Mouse (Mus musculus): ENCODE measurements around the gene Mag. TPM values are rescaled to one million over a fixed set of nuclear protein-coding genes. Genes with fewer than 3 reads are reported as not detected.

Mag gene
- polyA plus RNA-seq, 1 experiment: 1.2 TPM

DNA sequence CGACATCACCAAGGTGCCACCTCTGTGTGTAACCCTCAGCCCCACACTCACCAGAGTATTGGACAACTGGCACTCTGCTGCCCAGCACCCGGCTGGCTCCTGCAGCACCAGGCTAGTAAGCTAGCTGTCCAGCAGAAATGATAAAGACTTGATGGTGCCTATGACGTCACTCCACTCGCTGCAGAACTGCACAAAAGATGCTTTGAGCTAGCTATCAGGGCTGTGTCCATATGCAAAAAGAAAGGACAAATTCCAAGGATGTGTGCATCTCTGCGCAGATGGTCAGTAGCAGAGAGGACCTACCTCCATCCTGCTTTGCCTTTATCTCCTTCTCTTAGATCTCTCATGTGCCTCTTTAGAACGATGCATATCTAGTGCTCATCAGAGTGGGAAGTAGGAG is 58.6 kb downstream of the Mag start, which contains the start of gene Ffar3:
TSS of gene Ffar3 (minus strand) at position 101 of the 400 bp plus-strand sequence.
- Histone ChIP-seq H3K9me3 (no peaks in the 10 kb centered on the region), H3K4me3 (replicated peaks) (no peak within 1 kb of the TSS), H3K4me1 (peaks cover 83% of the 10 kb centered on the region), H3K27me3 (replicated peaks) (peaks cover 13% of the 10 kb centered on the region), H3K36me3 (replicated peaks; ENCODE audit: low read length) (peaks cover 2% of the 10 kb centered on the region)
- TF ChIP-seq GATA1 (IDR thresholded peaks at IDR 0.05; ENCODE audit: borderline replicate concordance, low read length): no peak
- no peak for TF ChIP-seq FLI1 (IDR thresholded peaks at IDR 0.05; ENCODE audit: low read length)

DNA sequence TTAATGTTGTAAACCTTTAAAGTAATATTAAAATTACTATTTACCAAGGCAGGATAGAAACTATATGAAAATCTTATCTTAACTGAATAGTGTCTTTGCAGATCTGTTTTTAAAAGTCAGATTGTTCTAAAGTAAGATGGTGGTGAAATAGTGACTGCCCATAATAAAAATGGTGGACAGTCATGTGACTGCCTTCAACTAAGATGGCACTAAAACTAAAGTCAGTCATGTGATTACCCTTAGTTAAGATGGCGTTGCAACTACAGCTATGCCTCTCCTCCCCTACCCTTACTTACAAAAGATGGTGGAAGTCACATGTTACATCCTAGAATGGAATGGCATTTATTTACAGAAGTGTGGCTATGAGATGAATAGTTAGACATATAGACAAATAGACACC is 63.3 kb downstream of the Mag start:
- peaks cover 50% of the 10 kb centered on the region for H3K4me1 ChIP-seq
- TF ChIP-seq GATA1 (IDR thresholded peaks at IDR 0.05; ENCODE audit: borderline replicate concordance, low read length) (no peak), FLI1 (IDR thresholded peaks at IDR 0.05; ENCODE audit: low read length) (no peak)

More for the DNA sequence above, 63.3 kb downstream of the Mag start:
- no peak overlapping the region for H3K4me3 ChIP-seq (replicated peaks)
- no peaks in the 10 kb centered on the region for H3K36me3 ChIP-seq (replicated peaks; ENCODE audit: low read length)
- H3K27me3 ChIP-seq (replicated peaks): peaks cover 13% of the 10 kb centered on the region
- no peaks in the 10 kb centered on the region for H3K9me3 ChIP-seq

Other genes with a start within 250 kb of the Mag start
- 2.3 and 13.7 TPM in 2 replicates for gene Haus5, start 249.9 kb downstream of the Mag start, polyA plus RNA-seq (2012; ENCODE audit: insufficient read depth, low replicate concordance)
- gene Pmis2, start 243.3 kb downstream of the Mag start, polyA plus RNA-seq (2012; ENCODE audit: insufficient read depth, low replicate concordance): not detected in 2 replicates
- not detected in 2 replicates for gene 2200002J24Rik, start 215.9 kb downstream of the Mag start, polyA plus RNA-seq (2012; ENCODE audit: insufficient read depth, low replicate concordance)
- 0.10 TPM in 1 of 2 replicates, not detected in the other for gene Atp4a, start 202.7 kb downstream of the Mag start, polyA plus RNA-seq (2012; ENCODE audit: insufficient read depth, low replicate concordance)
- 25.4 and 46.3 TPM in 2 replicates for gene Tmem147, start 185.3 kb downstream of the Mag start, polyA plus RNA-seq (2012; ENCODE audit: insufficient read depth, low replicate concordance)
- not detected in 2 replicates for gene Gapdhs, start 171.2 kb downstream of the Mag start, polyA plus RNA-seq (2012; ENCODE audit: insufficient read depth, low replicate concordance)
- gene Sbsn, start 163.4 kb downstream of the Mag start, polyA plus RNA-seq (2012; ENCODE audit: insufficient read depth, low replicate concordance): 0.21 TPM in 1 of 2 replicates, not detected in the other
- not detected in 2 replicates for gene Dmkn, start 151.1 kb downstream of the Mag start, polyA plus RNA-seq (2012; ENCODE audit: insufficient read depth, low replicate concordance)
- gene Krtdap, start 127.0 kb downstream of the Mag start, polyA plus RNA-seq (2012; ENCODE audit: insufficient read depth, low replicate concordance): not detected in 2 replicates
- 5.8 and 8.9 TPM in 2 replicates for gene Ffar2, start 91.1 kb downstream of the Mag start, polyA plus RNA-seq (2012; ENCODE audit: insufficient read depth, low replicate concordance)
- not detected in 2 replicates for gene Ffar3, start 58.7 kb downstream of the Mag start, polyA plus RNA-seq (2012; ENCODE audit: insufficient read depth, low replicate concordance)
- gene Ffar1, start 53.3 kb downstream of the Mag start, polyA plus RNA-seq (2012; ENCODE audit: insufficient read depth, low replicate concordance): 0.16 TPM in 1 of 2 replicates, not detected in the other
- gene Cd22, start 34.5 kb downstream of the Mag start, polyA plus RNA-seq (2012; ENCODE audit: insufficient read depth, low replicate concordance): 0.03 TPM in 1 of 2 replicates, not detected in the other
- gene Hamp2, start 9.8 kb upstream of the Mag start, polyA plus RNA-seq (2012; ENCODE audit: insufficient read depth, low replicate concordance): not detected in 2 replicates
- gene Hamp, start 29.2 kb upstream of the Mag start, polyA plus RNA-seq (2012; ENCODE audit: insufficient read depth, low replicate concordance): not detected in 2 replicates
- 122 and 127 TPM in 2 replicates for gene Usf2, start 41.9 kb upstream of the Mag start, polyA plus RNA-seq (2012; ENCODE audit: insufficient read depth, low replicate concordance)
- 2.1 TPM in 1 of 2 replicates, not detected in the other for gene Lsr, start 58.6 kb upstream of the Mag start, polyA plus RNA-seq (2012; ENCODE audit: insufficient read depth, low replicate concordance)
- gene Fam187b, start 58.9 kb upstream of the Mag start, polyA plus RNA-seq (2012; ENCODE audit: insufficient read depth, low replicate concordance): not detected in 2 replicates
- 2,043 and 2,688 TPM in 2 replicates for gene Fxyd5, start 127.6 kb upstream of the Mag start, polyA plus RNA-seq (2012; ENCODE audit: insufficient read depth, low replicate concordance)
- gene Fxyd7, start 136.6 kb upstream of the Mag start, polyA plus RNA-seq (2012; ENCODE audit: insufficient read depth, low replicate concordance): 1.0 TPM in 1 of 2 replicates, not detected in the other
- gene Fxyd1, start 142.3 kb upstream of the Mag start, polyA plus RNA-seq (2012; ENCODE audit: insufficient read depth, low replicate concordance): not detected in 2 replicates
- gene Lgi4, start 144.5 kb upstream of the Mag start, polyA plus RNA-seq (2012; ENCODE audit: insufficient read depth, low replicate concordance): 0.23 and 0.67 TPM in 2 replicates
- not detected in 2 replicates for gene Fxyd3, start 161.8 kb upstream of the Mag start, polyA plus RNA-seq (2012; ENCODE audit: insufficient read depth, low replicate concordance)
- gene Hpn, start 200.4 kb upstream of the Mag start, polyA plus RNA-seq (2012; ENCODE audit: insufficient read depth, low replicate concordance): 1.8 TPM in 1 of 2 replicates, not detected in the other
- 8.8 and 28.4 TPM in 2 replicates for gene Scn1b, start 212.1 kb upstream of the Mag start, polyA plus RNA-seq (2012; ENCODE audit: insufficient read depth, low replicate concordance)
- gene Gramd1a, start 241.0 kb upstream of the Mag start, polyA plus RNA-seq (2012; ENCODE audit: insufficient read depth, low replicate concordance): 122 and 287 TPM in 2 replicates

Data from megakaryocyte, embryonic 14.5 days (primary cell).